Mouse (Mus musculus): ENCODE results near the gene Ddo. TPM values are rescaled to one million over a fixed set of nuclear protein-coding genes. Genes with fewer than 3 reads are reported as not detected.

Gene Ddo
- polyA plus RNA-seq, 1 experiment from 2014 or later: 0.92 TPM

GRCm38 (mm10) chr10:40645346-40645745 lies 15.5 kb downstream of the Ddo start:
- WGBS: 55% methylated on average over 1 of the region's 1 CpGs
- H3K27ac ChIP-seq (ENCODE audit: low read length): no peak overlapping the region
- H3K4me3 ChIP-seq (replicated peaks; ENCODE audit: low read length): no peak overlapping the region
- H3K27me3 ChIP-seq (ENCODE audit: control insufficient read depth, insufficient read depth, low read length): peaks cover 2% of the 10 kb centered on the region; the same call in 1 of the 2 replicates
- H3K4me2 ChIP-seq (ENCODE audit: low read depth, low read length): no peak overlapping the region
- peaks cover 7% of the 10 kb centered on the region; the same call in 1 of the 2 replicates for H3K9me3 ChIP-seq (replicated peaks; ENCODE audit: control insufficient read depth, low read length)
- ATAC-seq (ENCODE audit: insufficient read depth, low FRiP score): no peak
- no peaks in the 10 kb centered on the region for H3K36me3 ChIP-seq (ENCODE audit: control insufficient read depth, insufficient read depth, low read length)
- no peaks in the 10 kb centered on the region for H3K4me1 ChIP-seq (ENCODE audit: control insufficient read depth, insufficient read depth, low read length)
- no peak overlapping the region for H3K9ac ChIP-seq (ENCODE audit: low read length)

- Histone ChIP-seq H3K4me1 (ENCODE audit: control insufficient read depth, insufficient read depth, low read length) (no peaks in the 10 kb centered on the region), H3K9ac (ENCODE audit: low read length) (no peak overlapping the region), H3K27me3 (ENCODE audit: control insufficient read depth, insufficient read depth, low read length) (no peaks in the 10 kb centered on the region), H3K4me3 (replicated peaks; ENCODE audit: low read length) (no peak overlapping the region), H3K9me3 (replicated peaks; ENCODE audit: control insufficient read depth, low read length) (peaks cover 7% of the 10 kb centered on the region; the same call in 1 of the 2 replicates), H3K36me3 (ENCODE audit: control insufficient read depth, insufficient read depth, low read length) (no peaks in the 10 kb centered on the region), H3K4me2 (ENCODE audit: low read depth, low read length) (no peak overlapping the region), H3K27ac (ENCODE audit: low read length) (no peak overlapping the region)
- WGBS: 78% methylated on average over 12 of the region's 12 CpGs
- ATAC-seq (ENCODE audit: insufficient read depth, low FRiP score): no peak
Observed at GRCm38 (mm10) chr10:40648776-40649175, 19.0 kb downstream of the Ddo start.

- H3K36me3 ChIP-seq (ENCODE audit: control insufficient read depth, insufficient read depth, low read length): no peaks in the 10 kb centered on the region
- no peaks in the 10 kb centered on the region for H3K4me1 ChIP-seq (ENCODE audit: control insufficient read depth, insufficient read depth, low read length)
- H3K9me3 ChIP-seq (replicated peaks; ENCODE audit: control insufficient read depth, low read length): peaks cover 7% of the 10 kb centered on the region; the same call in 1 of the 2 replicates
- H3K27me3 ChIP-seq (ENCODE audit: control insufficient read depth, insufficient read depth, low read length): no peaks in the 10 kb centered on the region
- 26% methylated on average over 4 of the region's 4 CpGs for WGBS
- H3K9ac ChIP-seq (ENCODE audit: low read length): no peak overlapping the region
- no peak for ATAC-seq (ENCODE audit: insufficient read depth, low FRiP score)
- H3K4me2 ChIP-seq (ENCODE audit: low read depth, low read length): no peak overlapping the region
- H3K4me3 ChIP-seq (replicated peaks; ENCODE audit: low read length): no peak overlapping the region
- no peak overlapping the region for H3K27ac ChIP-seq (ENCODE audit: low read length)
Observed at GRCm38 (mm10) chr10:40649634-40650033, 19.8 kb downstream of the Ddo start.

GRCm38 (mm10) chr10:40651676-40652075 lies 21.9 kb downstream of the Ddo start:
- H3K4me3 ChIP-seq (replicated peaks; ENCODE audit: low read length): no peak overlapping the region
- ATAC-seq (ENCODE audit: insufficient read depth, low FRiP score): no peak
- H3K4me1 ChIP-seq (ENCODE audit: control insufficient read depth, insufficient read depth, low read length): no peaks in the 10 kb centered on the region
- H3K9me3 ChIP-seq (replicated peaks; ENCODE audit: control insufficient read depth, low read length): peaks cover 7% of the 10 kb centered on the region; the same call in 1 of the 2 replicates
- no peaks in the 10 kb centered on the region for H3K27me3 ChIP-seq (ENCODE audit: control insufficient read depth, insufficient read depth, low read length)
- H3K36me3 ChIP-seq (ENCODE audit: control insufficient read depth, insufficient read depth, low read length): no peaks in the 10 kb centered on the region
- WGBS: 35% methylated on average over 2 of the region's 2 CpGs
- H3K4me2 ChIP-seq (ENCODE audit: low read depth, low read length): no peak overlapping the region
- H3K9ac ChIP-seq (ENCODE audit: low read length): no peak overlapping the region
- H3K27ac ChIP-seq (ENCODE audit: low read length): no peak overlapping the region

GRCm38 (mm10) chr10:40665270-40665669 lies 35.5 kb downstream of the Ddo start:
- ATAC-seq (ENCODE audit: insufficient read depth, low FRiP score): no peak
- no peak overlapping the region for H3K27ac ChIP-seq (ENCODE audit: low read length)
- H3K9me3 ChIP-seq (replicated peaks; ENCODE audit: control insufficient read depth, low read length): 0 out of 2 replicates have a peak, but pooled peaks cover 3% of the 10 kb centered on the region
- H3K4me1 ChIP-seq (ENCODE audit: control insufficient read depth, insufficient read depth, low read length): no peaks in the 10 kb centered on the region
- no peak overlapping the region for H3K9ac ChIP-seq (ENCODE audit: low read length)
- no peaks in the 10 kb centered on the region for H3K36me3 ChIP-seq (ENCODE audit: control insufficient read depth, insufficient read depth, low read length)
- no peak overlapping the region for H3K4me3 ChIP-seq (replicated peaks; ENCODE audit: low read length)
- no peaks in the 10 kb centered on the region for H3K27me3 ChIP-seq (ENCODE audit: control insufficient read depth, insufficient read depth, low read length)
- no peak overlapping the region for H3K4me2 ChIP-seq (ENCODE audit: low read depth, low read length)
- WGBS: 74% methylated on average over 3 of the region's 3 CpGs

- H3K9me3 ChIP-seq (replicated peaks; ENCODE audit: control insufficient read depth, low read length): 0 out of 2 replicates have a peak, but pooled peaks cover 3% of the 10 kb centered on the region
- no peak overlapping the region for H3K27ac ChIP-seq (ENCODE audit: low read length)
- H3K4me1 ChIP-seq (ENCODE audit: control insufficient read depth, insufficient read depth, low read length): no peaks in the 10 kb centered on the region
- no peak for ATAC-seq (ENCODE audit: insufficient read depth, low FRiP score)
- WGBS: 84% methylated on average over 1 of the region's 1 CpGs
- H3K4me2 ChIP-seq (ENCODE audit: low read depth, low read length): no peak overlapping the region
- H3K36me3 ChIP-seq (ENCODE audit: control insufficient read depth, insufficient read depth, low read length): no peaks in the 10 kb centered on the region
- no peaks in the 10 kb centered on the region for H3K27me3 ChIP-seq (ENCODE audit: control insufficient read depth, insufficient read depth, low read length)
- no peak overlapping the region for H3K9ac ChIP-seq (ENCODE audit: low read length)
- no peak overlapping the region for H3K4me3 ChIP-seq (replicated peaks; ENCODE audit: low read length)
Observed at GRCm38 (mm10) chr10:40666943-40667342, 37.1 kb downstream of the Ddo start.

GRCm38 (mm10) chr10:40668640-40669039 lies 38.8 kb downstream of the Ddo start:
- Histone ChIP-seq H3K4me3 (replicated peaks; ENCODE audit: low read length) (no peak overlapping the region), H3K27me3 (ENCODE audit: control insufficient read depth, insufficient read depth, low read length) (no peaks in the 10 kb centered on the region), H3K36me3 (ENCODE audit: control insufficient read depth, insufficient read depth, low read length) (no peaks in the 10 kb centered on the region), H3K27ac (ENCODE audit: low read length) (no peak overlapping the region), H3K4me1 (ENCODE audit: control insufficient read depth, insufficient read depth, low read length) (no peaks in the 10 kb centered on the region), H3K9ac (ENCODE audit: low read length) (no peak overlapping the region), H3K4me2 (ENCODE audit: low read depth, low read length) (no peak overlapping the region), H3K9me3 (replicated peaks; ENCODE audit: control insufficient read depth, low read length) (0 out of 2 replicates have a peak, but pooled peaks cover 3% of the 10 kb centered on the region)
- ATAC-seq (ENCODE audit: insufficient read depth, low FRiP score): no peak

- Histone ChIP-seq H3K4me2 (ENCODE audit: low read depth, low read length) (no peak overlapping the region), H3K9ac (ENCODE audit: low read length) (no peak overlapping the region), H3K27me3 (ENCODE audit: control insufficient read depth, insufficient read depth, low read length) (no peaks in the 10 kb centered on the region), H3K4me1 (ENCODE audit: control insufficient read depth, insufficient read depth, low read length) (no peaks in the 10 kb centered on the region), H3K9me3 (replicated peaks; ENCODE audit: control insufficient read depth, low read length) (no peaks in the 10 kb centered on the region), H3K36me3 (ENCODE audit: control insufficient read depth, insufficient read depth, low read length) (no peaks in the 10 kb centered on the region), H3K4me3 (replicated peaks; ENCODE audit: low read length) (no peak overlapping the region), H3K27ac (ENCODE audit: low read length) (no peak overlapping the region)
- WGBS: 45% methylated on average over 8 of the region's 8 CpGs
- no peak for ATAC-seq (ENCODE audit: insufficient read depth, low FRiP score)
Observed at GRCm38 (mm10) chr10:40672587-40673296, 42.9 kb downstream of the Ddo start.

GRCm38 (mm10) chr10:40673297-40673665 lies 43.5 kb downstream of the Ddo start:
- 62% methylated on average over 7 of the region's 7 CpGs for WGBS
- H3K36me3 ChIP-seq (ENCODE audit: control insufficient read depth, insufficient read depth, low read length): no peaks in the 10 kb centered on the region
- no peak for ATAC-seq (ENCODE audit: insufficient read depth, low FRiP score)
- H3K4me3 ChIP-seq (replicated peaks; ENCODE audit: low read length): no peak overlapping the region
- no peaks in the 10 kb centered on the region for H3K9me3 ChIP-seq (replicated peaks; ENCODE audit: control insufficient read depth, low read length)
- H3K27ac ChIP-seq (ENCODE audit: low read length): no peak overlapping the region
- H3K4me2 ChIP-seq (ENCODE audit: low read depth, low read length): no peak overlapping the region
- H3K9ac ChIP-seq (ENCODE audit: low read length): no peak overlapping the region
- H3K4me1 ChIP-seq (ENCODE audit: control insufficient read depth, insufficient read depth, low read length): no peaks in the 10 kb centered on the region
- no peaks in the 10 kb centered on the region for H3K27me3 ChIP-seq (ENCODE audit: control insufficient read depth, insufficient read depth, low read length)
